Mouse (Mus musculus): ENCODE data around the gene Dnajc5.

- TF ChIP-seq MAFK (IDR thresholded peaks at IDR 0.05; ENCODE audit: insufficient read depth, low read depth, low read length) (no peak), CHD2 (IDR thresholded peaks at IDR 0.05; ENCODE audit: low read depth, low read length) (no peak), HCFC1 (IDR thresholded peaks at IDR 0.05; ENCODE audit: borderline replicate concordance, insufficient read depth, low read length) (no peak), ZNF384 (IDR thresholded peaks at IDR 0.05; ENCODE audit: low read depth, low read length) (no peak)
Observed at GRCm38 (mm10) chr2:181577981-181578581, 57.8 kb downstream of the Dnajc5 start.
